Mouse (Mus musculus) B cell, adult 2 months (primary cell): ENCODE results near the gene Hirip3.
A peak's percentile ranks its signal among the peaks of the same experiment; 100 is the strongest.

Source experiments
- DNase-seq, 2 experiments: peaks; one replicate each; pipeline ENCODE4 v3.0.0; 2022

The Hirip3 gene

DNA sequence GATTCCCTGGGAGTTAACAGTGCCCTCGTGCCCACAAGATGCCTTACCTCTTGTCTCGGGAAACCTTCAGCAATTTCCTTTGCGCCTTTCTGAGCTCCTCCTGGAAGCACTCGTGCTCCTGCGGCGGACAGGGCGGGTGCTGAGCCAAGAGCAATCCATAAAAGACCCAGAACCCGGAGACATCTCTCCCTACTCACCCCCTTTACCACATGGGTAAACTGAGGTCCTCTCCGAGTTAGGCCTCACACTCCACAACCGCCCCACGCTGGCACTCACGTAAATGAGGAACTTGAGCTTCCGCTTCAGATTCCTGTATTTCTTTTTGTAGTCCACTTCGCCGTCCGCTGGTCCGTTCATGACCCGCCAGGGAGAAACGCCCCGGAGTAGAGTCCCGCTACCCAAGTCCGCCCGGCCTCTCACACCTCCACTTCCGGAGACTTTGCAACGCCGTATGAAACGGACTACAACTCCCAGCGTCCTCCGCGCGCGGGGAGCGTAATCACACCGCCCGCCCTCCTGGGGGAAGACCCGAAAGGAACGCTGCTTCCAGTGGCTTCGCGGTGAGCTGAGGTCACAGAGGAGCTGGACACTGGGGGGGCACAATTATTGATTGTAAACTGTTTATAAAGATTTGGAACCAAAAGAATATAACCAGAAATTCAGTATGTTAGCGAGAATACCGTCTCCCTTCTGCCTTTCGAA lies at the start of gene Hirip3:
Gene Hirip3, plus strand, starts transcription at position 544 of the 702 bp plus-strand sequence.
- peak; percentile 95 for DNase-seq

DNA sequence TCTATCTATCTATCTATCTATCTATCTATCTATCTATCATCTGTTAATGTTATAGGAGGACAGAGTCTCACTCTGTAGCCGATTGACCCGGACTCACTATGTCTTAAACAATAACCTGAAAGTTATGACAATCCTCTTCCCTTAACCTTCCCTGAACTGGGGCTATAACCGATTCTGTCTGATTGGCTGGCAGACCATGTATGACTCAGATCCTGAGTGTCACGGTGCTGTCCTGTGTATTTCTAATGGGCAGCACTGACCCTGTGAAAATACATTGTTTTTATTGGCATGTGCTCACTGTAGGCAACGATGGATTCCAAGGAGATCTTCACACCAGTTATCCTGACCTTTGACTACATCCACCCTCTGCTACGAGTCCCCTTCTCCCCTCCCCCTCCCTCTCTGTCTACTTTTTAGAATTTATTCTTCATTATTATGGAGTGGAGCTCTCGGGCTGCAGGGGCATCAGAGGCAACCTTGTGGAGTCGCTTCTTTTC lies 46.0 kb upstream of the Hirip3 start:
- no peak for DNase-seq

DNA sequence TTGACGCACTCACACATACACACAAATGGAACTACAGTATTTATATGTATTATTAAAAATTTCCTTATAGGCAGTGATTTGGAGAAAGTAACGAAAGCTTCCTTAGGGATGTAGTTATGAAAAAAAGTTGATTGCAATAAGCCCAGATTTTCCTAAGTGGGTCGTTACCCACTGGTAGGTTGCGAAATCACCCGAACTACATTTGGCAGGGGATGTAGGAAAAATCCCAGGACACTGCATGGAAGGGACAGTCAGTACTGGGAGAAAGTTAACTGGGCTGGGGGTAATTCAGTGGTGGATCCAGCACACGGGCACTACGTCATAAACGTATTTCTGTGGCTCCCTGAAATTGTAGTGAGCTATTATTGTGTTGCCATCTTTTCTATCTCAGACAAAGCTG lies 45.3 kb upstream of the Hirip3 start:
- DNase-seq = no peak

DNA sequence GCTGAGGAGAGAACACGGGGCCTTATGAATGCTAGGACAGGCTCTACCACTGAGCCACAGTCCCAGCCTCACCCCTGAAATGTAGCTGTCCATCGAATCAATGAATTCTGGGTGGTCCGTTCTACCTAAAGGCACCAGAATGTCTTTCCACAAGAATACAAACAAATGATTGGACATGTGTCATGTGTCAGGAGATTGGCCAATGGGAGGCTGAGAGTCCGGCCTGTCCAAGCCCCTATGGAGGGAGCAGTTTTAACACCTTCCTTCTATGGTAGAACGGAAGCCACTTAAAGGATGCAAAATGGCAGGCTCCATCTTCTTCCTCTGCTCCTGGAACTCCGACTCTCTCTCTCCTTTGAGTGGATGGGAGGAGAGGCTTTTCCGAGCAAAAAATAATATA lies 44.2 kb upstream of the Hirip3 start:
- DNase-seq = no peak

DNA sequence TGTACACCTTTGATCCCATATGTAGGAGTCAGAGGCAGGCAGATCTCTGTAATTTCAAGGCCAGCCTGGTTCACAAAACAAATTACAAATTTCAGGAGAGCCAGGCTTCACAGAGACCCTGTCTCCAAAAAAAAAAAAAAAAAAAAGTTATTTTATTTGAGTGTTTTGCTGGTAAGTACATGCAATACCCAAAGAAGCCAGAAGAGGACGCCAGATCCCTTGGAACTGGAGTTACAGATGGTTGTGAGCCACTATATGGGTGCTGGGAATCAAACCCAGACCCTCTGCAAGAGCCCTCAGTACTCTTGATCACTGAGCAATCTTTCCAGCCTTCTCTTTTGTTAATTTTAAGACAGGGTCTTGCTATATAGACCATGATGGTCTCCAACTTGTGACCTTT lies 43.0 kb upstream of the Hirip3 start:
- no peak for DNase-seq

DNA sequence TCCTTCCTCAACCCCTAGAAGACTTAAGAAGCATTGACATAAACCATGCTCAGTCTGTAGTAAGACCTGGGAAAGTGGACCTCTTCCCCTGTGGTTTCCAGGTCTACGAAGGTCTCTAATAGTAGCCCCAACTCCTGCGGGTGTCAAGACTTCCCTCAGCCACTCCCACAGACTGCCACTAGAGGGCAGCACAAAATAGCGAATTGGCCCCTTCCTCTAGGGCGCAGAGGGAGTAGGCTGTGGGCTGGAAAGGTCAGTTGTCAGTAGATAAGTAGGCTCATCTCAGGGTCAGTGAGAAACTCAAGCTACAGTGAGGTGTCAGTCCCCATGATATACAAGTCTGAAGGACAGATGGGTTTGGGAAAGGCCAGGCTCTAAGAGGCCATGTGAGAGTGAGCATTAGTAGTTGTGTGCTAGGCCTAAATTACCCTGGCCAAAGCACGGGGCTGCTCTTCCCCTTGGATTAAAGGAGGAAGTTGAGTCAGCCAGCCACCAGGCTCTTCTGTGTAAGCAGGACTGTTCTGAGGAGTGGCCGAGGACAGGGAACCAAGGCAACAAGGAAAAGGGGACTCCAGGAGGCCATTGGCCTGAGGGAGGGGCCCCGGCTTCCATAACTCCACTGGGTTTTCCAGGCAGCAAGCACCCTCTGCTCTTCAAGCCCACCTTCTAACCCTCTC lies 39.8 kb upstream of the Hirip3 start:
- DNase-seq = peak; percentile 88 to 90

DNA sequence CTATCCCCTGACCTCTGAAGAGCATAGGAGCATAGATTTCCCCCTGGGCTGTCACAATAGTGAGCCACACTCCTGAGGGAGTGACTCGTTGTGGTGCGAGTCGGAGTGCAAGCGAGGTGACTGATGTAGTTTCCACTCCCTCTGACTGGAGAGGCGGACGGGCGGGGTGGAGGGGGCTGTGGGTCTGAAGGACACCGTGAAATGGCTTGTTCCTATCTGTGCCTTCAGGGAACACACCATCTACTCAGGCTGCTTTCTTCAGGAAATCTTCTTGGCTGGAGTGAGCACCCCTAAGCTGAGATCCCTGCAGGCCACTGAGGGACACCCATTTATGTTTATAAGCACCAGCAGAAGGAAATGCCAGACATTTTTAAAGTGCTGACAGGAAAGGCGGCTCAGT lies 39.0 kb upstream of the Hirip3 start:
- DNase-seq = no peak

DNA sequence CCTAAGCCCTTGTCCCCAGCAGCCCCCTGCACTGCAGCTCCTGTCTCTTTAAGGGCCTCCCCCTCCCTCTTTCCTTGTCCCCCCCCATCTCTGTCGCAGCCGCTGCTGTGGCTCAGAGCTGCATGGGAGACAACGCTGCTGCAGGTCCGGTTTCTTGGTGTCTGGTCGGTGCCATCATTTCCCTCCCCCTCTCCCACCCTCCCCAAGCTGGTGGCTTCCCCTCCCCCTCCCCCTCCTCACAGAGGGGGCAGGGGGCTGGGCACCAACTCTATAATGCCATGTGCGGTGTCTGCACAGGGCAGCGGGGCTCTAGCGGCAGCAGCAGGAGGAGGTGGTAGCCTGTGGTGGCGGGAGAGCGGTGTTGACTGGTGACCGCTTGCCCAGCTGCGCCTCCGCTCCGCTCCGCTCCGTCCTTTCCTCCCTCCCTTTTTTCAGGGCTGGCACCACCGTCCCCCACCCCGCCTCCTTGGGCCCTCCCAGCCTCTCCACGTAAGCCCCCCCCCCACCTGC lies 38.5 kb upstream of the Hirip3 start:
- no peak for DNase-seq

DNA sequence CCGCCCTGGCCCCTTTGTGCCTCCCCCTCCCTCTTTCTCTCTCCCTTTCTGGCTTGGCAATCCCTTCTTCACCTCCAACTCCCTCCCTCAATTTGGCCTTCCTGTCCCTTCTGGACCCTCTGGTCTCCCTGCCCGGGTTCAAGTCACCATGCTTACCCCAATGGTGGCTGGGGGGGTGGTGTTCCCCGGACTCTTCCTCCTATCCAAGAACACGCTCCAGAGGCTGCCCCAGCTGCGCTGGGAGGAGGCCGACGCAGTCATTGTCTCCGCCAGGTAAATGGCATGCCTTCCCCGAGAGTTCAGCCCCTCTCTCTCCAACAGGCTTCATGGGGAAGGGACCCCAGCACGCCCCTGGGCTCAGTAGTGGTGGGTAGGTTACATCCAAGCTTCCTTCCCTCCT lies 37.8 kb upstream of the Hirip3 start:
- DNase-seq = no peak

DNA sequence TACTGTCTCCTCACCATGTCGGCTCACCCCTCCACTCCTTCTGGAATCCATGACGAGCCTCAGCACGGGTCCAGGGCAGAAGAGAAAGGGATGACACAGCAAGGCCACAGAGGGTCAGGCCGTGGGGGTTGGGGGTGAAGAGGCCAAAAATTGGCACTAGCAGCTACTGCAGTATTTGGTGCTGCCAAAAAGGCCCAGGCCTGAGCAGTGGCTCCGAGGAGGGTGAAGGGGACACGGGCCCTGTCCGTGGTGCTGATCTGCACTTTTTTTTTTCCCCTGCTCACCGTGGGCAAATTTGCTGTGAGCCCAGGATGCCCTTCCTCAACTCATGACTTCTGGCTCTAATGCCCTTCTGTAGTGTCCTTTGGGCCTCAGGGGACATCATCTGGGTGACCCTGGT lies 36.4 kb upstream of the Hirip3 start:
- DNase-seq = peak in 1 of 2 experiments; percentile 32

DNA sequence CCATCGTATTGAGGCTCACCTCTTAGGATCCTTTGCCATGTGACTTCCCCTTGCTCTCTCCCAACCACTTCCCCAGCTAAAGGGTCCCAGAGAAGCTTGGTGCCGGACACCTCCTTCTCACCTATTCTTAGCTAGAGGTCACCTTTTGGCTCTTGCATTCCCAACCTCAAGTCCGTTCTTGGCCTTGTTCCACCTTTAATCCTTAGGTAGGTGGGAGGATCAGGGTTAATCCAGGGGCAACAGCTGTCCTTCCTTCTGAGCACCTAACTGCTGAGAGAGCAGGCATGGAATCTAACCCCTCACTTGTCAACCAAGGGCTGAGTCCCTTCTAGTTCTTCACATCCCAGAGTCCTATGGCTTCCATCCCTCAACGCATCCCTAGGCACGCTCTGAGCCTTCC lies 35.8 kb upstream of the Hirip3 start:
- DNase-seq = no peak

DNA sequence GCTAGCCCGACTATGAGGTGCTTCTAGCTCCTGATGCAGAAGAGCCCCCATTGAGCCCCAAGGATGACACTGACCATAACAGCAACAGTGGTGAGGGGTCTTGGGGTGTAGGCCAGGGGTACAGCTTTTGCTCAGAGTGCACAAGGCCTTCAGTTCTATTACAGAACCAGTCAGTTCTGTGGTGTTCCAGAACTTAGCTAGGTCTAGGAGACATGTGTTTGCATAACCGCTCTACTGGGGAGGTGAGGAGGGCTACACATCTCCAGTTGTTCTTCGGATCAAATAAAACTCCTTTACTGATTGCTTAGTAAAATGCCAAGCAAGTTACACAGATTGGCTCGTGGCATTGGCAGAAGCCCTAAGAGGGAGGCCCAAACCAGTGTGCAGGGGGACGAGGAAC lies 30.2 kb upstream of the Hirip3 start, which contains the start of gene 4930451I11Rik:
Gene 4930451I11Rik, minus strand, starts transcription at position 101 of the 400 bp plus-strand sequence.
- no peak for DNase-seq

DNA sequence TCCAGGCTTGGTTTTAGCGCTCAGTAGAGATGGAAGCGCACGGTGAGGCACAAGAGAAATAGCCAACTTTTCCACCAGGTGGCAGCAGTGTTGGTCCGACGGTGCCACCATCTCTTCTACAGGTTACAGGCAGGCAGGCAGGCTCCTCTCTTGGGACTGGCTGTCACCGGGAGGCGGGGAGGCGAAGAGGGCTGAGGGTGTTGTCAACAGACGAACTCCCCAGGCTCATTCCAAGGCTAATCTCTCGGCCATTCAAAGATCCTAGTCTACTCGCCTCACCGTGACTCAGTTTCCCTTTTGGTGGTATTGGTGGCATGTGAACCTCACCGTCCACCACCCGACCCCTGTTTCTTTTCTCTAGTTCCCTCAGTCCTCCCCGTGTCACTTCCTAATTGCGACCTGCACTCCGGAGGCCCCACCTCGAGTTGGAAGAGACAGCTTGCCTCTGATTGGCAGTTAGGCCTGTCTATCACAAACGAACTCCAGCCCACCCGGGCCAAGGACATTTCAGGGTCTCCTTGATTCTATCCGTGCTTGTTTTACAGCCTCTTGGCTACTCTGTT lies 29.7 kb upstream of the Hirip3 start:
- peak; percentile 85 to 88 for DNase-seq

DNA sequence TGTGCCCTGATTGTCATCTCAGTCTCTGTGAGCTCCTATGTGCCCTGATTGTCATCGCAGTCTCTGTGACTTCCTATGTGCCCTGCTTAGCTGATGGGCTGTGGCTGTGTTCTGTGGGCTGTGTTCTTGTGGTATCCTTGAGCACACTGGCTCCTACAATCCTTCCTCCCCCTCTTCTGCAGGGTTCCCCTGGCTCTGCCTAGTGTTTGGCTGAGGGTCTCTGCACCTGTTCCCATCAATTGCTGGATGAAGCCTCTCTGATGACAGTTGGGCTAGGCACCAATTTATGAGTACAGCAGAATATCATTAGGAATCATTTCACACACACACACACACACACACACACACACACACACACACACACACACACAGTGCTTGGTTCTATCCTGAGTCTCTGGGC lies 28.5 kb upstream of the Hirip3 start:
- DNase-seq = no peak

DNA sequence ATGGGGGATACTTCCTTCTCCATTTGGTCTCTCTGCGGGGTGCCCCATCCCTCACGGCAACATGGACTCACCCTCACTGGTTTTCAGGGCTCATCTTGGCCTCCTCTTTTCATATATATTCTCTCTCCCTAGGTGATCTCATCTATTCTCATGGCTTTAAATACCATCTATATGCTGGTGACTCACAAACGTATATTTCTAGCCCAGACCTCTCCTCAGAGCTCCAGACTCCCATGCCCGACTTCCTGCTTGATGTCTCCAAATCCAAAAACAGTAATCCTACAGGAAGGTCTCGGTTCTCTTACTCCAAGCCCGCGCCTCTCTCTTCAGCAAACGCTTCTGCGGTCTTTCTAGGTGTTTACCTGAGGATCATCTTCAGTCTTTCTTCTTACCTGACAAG lies 18.5 kb upstream of the Hirip3 start:
- DNase-seq = no peak

DNA sequence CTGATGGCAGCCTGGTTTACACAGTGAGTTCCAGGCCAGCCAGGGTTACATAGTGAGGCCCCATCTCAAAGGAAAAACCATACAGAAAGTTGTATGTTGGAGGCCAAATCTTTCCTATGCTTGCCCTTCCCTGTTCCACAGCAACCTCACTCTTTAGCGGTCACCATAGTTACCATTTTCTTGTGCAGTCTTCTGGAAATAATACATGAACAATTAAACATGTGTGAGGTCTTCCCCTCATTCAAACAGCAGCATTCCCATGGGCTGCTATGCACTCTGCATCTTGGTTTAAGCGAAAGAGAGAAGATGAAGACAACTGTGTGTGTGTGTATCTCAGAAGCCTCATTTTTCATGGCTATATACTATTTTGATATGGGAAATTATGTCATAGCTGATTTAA lies 16.3 kb upstream of the Hirip3 start:
- no peak for DNase-seq

DNA sequence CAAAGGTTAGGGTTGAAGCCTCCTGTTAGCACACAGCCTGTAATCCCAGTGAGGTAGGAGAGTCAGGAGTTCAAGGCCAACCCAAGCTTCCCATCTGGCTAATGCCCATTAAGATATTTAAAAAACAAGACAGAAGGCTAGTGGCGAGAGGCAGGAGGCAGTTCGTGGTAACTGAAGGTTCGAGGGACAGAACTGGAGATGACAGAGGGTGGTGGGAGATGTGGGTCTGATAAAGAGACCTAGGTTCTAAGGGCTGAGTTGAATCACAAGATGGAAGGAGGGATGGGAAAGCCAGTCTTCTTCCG lies 14.7 kb upstream of the Hirip3 start, which contains the start of gene Doc2a:
Gene Doc2a, plus strand, starts transcription at position 301 of the 305 bp plus-strand sequence.
- DNase-seq = no peak

DNA sequence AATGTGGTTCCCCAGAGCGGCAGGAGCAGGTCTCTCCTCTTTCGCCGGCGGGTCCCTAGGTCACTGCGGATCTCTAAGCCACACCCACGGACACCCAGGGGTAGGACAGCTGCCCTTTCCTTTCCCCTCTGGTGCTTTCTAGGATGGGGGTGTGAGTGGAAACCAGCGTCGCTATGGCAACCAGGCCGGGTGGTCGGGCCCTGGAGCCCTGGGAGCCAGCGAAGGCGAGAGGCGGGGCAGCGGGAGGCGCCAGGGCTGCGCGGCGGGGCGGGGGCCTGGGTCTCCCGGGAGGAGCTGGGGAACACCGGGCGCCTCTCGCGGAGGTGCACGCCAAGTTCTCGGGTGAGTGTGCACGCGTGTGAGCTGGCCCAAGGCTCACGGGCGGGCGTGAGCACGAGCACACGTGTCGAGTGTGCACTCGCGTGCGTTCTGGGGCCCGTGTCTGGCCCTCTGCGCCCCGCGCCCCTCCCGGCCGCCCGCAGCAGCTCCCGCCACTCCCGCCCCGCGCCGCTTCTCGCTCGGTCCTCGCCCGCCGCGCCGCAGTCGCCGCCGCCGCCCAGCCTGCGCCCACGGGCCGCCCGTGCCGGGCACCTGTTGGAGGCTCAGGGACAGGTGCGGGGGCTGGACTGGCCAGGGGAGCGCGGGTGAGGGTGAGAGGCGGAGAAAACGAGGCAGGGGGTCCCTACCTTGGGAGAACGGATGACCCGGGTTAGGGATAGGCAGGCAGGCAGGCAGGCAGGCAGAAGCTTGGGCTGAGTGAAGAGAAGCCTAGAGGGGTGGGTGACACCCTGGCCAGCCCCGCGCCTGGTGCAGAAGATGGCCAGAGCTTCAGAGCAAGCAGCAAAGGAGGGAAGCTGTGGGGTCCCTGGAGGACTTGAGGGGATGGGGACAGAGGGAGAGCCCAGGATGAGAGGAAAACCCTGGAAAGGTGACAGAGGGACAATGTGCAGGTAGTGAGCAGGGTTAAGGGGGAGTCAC lies 14.1 kb upstream of the Hirip3 start:
- DNase-seq = peak in 1 of 2 experiments; percentile 25

DNA sequence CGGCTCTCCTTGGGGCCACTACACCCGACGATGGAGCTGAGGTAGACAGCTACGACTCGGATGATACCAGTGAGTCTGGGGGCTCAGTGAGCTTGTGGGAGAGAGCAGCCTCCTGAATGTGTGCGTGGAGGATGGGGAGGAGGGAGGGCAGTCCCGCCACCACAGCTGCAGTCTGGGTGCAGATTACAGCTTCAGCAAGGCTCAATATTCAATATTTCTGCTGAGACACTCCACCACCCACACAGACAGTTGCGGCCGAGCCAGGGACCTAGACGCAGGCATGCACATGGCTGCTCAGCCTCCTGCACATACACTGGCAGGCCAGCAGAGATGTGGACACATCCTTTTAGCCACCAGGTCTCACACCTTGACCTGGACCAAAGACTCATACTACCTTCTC lies 13.0 kb upstream of the Hirip3 start:
- no peak for DNase-seq

DNA sequence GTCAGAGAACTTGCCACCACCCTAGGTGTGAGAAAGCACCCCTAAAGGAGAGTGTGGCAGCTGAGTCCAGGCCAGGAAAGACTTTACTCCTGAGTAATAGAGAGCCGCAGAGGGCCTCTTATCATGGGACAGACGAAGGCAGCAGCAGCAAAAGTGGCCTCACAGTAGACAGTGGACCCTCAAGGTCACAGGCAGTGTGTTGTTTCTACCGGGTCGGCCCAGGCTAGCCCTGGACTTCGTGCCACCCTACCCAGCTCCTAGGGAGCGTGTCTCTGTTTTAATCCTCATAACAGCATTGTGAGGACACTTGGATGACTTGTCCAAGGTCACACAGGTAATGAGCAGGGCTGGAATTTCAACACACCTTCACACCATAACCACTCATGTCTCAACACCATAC lies 11.6 kb upstream of the Hirip3 start:
- no peak for DNase-seq

DNA sequence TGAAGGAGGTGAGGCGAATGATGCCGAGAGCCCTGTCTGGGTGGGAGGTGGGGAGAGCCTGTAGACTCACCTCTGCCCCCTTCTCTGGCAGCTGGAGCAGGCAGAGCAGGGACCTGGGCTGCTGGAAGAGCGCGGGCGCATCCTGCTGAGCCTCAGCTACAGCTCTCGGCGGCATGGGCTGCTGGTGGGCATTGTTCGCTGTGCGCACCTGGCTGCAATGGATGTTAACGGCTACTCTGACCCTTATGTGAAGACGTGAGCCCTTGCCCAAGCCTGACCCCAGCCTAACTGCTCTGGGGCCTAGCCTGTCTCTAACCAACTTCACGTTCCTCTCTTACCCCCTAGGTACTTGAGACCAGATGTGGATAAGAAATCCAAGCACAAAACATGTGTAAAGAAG lies 10.6 kb upstream of the Hirip3 start:
- no peak for DNase-seq

DNA sequence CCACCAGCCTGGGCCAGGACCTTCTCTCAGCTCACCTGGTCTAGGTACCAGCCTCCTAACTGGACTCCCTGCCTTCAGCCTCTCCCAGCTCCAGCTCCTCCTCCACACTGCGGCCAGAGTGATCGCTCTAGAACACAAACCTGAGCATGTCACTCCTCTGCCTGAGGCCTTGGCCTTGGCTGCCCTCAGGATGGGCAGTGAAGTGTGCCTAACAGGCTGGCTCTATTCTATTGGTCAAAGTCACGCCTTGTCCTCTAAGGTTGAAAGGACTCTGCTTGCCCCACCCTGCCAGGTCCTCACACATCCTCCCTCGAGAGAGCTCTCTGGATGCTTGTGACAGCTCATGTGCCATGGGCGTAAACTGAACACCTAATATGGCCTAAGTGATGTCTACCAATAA lies 8.3 kb upstream of the Hirip3 start:
- DNase-seq = no peak

DNA sequence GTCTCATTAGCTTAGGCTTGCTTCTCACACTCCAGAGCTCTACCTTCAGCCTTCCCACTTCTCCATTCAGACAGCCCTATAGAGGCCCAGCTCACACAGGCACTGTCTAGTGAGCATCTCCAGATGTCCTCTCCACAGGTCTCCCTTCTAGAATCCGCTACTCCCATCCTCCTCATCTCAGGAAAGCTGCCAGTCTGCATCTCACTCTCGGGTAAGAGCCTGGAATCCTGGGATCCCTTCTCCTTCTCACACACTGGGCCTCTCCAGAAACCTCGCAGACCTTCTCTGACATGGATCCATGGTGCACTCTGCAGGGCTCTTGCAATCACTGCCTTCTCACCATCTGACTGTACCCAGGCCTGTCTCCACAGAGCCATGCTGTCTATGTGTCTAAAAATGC lies 6.1 kb upstream of the Hirip3 start:
- no peak for DNase-seq
